Mouse (Mus musculus): ENCODE data around the gene Cntn4.

DNA sequence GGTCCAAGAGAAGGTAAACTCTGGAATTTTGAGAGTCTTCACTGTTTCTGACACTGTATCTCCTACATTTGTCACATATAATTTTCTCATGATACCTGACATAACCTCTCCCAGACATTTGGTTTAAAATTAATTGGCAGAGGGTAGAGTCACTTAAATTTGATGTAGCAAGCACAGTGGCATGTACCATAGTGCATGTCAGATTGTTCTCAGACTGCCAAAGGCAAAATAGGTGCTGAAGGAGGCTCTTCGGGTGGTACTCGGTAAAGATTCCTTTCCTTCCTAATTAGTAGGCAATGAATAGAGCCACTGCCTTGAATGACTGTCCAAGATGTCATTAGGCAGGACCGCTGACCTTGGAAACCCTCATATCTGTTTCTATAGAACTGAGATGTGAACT, 477.9 kb downstream of the Cntn4 start:
- no peak for TF ChIP-seq CTCF (IDR thresholded peaks at IDR 0.05; ENCODE audit: borderline replicate concordance, insufficient read depth, low read depth, low read length)
- no peak for TF ChIP-seq POLR2A (IDR thresholded peaks at IDR 0.05; ENCODE audit: borderline replicate concordance, insufficient read depth, low read length)

Data from cerebellum, adult 2 months (tissue).